Mouse (Mus musculus): ENCODE results near the gene Noct.
"Not testable (repeated sequence)": the region's sequence is repeated elsewhere in the genome, so short reads cannot be mapped to it uniquely, and the experiment has no call there.

The Noct gene

GRCm38 (mm10) chr3:51224363-51225225, at the start of gene Noct:
Gene Noct, plus strand, starts transcription at chr3:51224447.
- peak; percentile 88 for DNase-seq (ENCODE audit: low read depth, low spot score)

- no peak for DNase-seq (ENCODE audit: low read depth, low spot score)
These were observed 46.1 kb upstream of the Noct start for GRCm38 (mm10) chr3:51178158-51178557.

- no peak for DNase-seq (ENCODE audit: low read depth, low spot score)
These were observed 44.6 kb upstream of the Noct start for GRCm38 (mm10) chr3:51179460-51180146.

GRCm38 (mm10) chr3:51180341-51180940, 43.8 kb upstream of the Noct start:
- DNase-seq (ENCODE audit: low read depth, low spot score), result no peak

- DNase-seq (ENCODE audit: low read depth, low spot score), result no peak
These were observed 41.8 kb upstream of the Noct start for GRCm38 (mm10) chr3:51182455-51182854.

- not testable (repeated sequence) for DNase-seq (ENCODE audit: low read depth, low spot score)
These were observed 40.7 kb upstream of the Noct start for GRCm38 (mm10) chr3:51183508-51183907.

GRCm38 (mm10) chr3:51183967-51184366, 40.3 kb upstream of the Noct start:
- DNase-seq (ENCODE audit: low read depth, low spot score), result not testable (repeated sequence)

- no peak for DNase-seq (ENCODE audit: low read depth, low spot score)
These were observed 39.5 kb upstream of the Noct start for GRCm38 (mm10) chr3:51184715-51185114.

- DNase-seq (ENCODE audit: low read depth, low spot score), result no peak
These were observed 38.8 kb upstream of the Noct start for GRCm38 (mm10) chr3:51185406-51185805.

GRCm38 (mm10) chr3:51194075-51194474, 30.2 kb upstream of the Noct start:
- DNase-seq (ENCODE audit: low read depth, low spot score), result no peak

- no peak for DNase-seq (ENCODE audit: low read depth, low spot score)
These were observed 28.9 kb upstream of the Noct start for GRCm38 (mm10) chr3:51195321-51195720.

GRCm38 (mm10) chr3:51195736-51196135, 28.5 kb upstream of the Noct start:
- DNase-seq (ENCODE audit: low read depth, low spot score), result no peak

GRCm38 (mm10) chr3:51196724-51197111, 27.5 kb upstream of the Noct start:
- DNase-seq (ENCODE audit: low read depth, low spot score), result no peak

- DNase-seq (ENCODE audit: low read depth, low spot score), result no peak
These were observed 27.0 kb upstream of the Noct start for GRCm38 (mm10) chr3:51197112-51197731.

GRCm38 (mm10) chr3:51198291-51198690, 26.0 kb upstream of the Noct start:
- no peak for DNase-seq (ENCODE audit: low read depth, low spot score)

GRCm38 (mm10) chr3:51199130-51199529, 25.1 kb upstream of the Noct start:
- DNase-seq (ENCODE audit: low read depth, low spot score), result no peak

GRCm38 (mm10) chr3:51200311-51200710, 23.9 kb upstream of the Noct start:
- DNase-seq (ENCODE audit: low read depth, low spot score), result no peak

GRCm38 (mm10) chr3:51200894-51201293, 23.4 kb upstream of the Noct start:
- DNase-seq (ENCODE audit: low read depth, low spot score), result no peak

GRCm38 (mm10) chr3:51201986-51202385, 22.3 kb upstream of the Noct start:
- no peak for DNase-seq (ENCODE audit: low read depth, low spot score)

GRCm38 (mm10) chr3:51202491-51202987, 21.7 kb upstream of the Noct start:
- no peak for DNase-seq (ENCODE audit: low read depth, low spot score)

GRCm38 (mm10) chr3:51203906-51204305, 20.3 kb upstream of the Noct start:
- no peak for DNase-seq (ENCODE audit: low read depth, low spot score)

GRCm38 (mm10) chr3:51204441-51204840, 19.8 kb upstream of the Noct start:
- DNase-seq (ENCODE audit: low read depth, low spot score), result no peak

Measured in retina, postnatal 7 days (tissue).